Mouse (Mus musculus) megakaryocyte progenitor cell, adult 5-6 weeks (primary cell): ENCODE results near the gene Odf2. TPM values are rescaled to one million over a fixed set of nuclear protein-coding genes. Genes with fewer than 3 reads are reported as not detected.

Source experiments
- total RNA-seq, 2 experiments: library from RNA; stranded (forward) in 1 of 2; stranded (reverse) in 1 of 2; fragments of 157-497, 149-512 nt in 1 of 2; fragments of 200-1000 nt in 1 of 2; gene quantifications; 2 replicates each; pipeline versions ENCODE4 v1.2.3 to v1.2.4; 2015 to 2017

Odf2 gene
- total RNA-seq, 2 experiments from 2014 or later = 47.6 to 81.5 TPM

Other genes with a start within 250 kb of the Odf2 start
- not detected in 2 replicates for gene Gm13420, start 137.5 kb upstream of the Odf2 start, total RNA-seq (2015)
- gene Gm13420, start 137.5 kb upstream of the Odf2 start, total RNA-seq (2017) = not detected in 2 replicates
- not detected in 2 replicates for gene Gm13547, start 129.9 kb upstream of the Odf2 start, total RNA-seq (2015)
- not detected in 2 replicates for gene Gm13547, start 129.9 kb upstream of the Odf2 start, total RNA-seq (2017)
- gene Coq4, start 101.7 kb upstream of the Odf2 start, total RNA-seq (2015) = 17.4 and 18.2 TPM in 2 replicates
- gene Coq4, start 101.7 kb upstream of the Odf2 start, total RNA-seq (2017) = 10.5 and 12.5 TPM in 2 replicates
- gene Trub2, start 100.7 kb upstream of the Odf2 start, total RNA-seq (2015) = 17.4 and 22.9 TPM in 2 replicates
- 46.2 and 57.1 TPM in 2 replicates for gene Trub2, start 100.7 kb upstream of the Odf2 start, total RNA-seq (2017)
- 4.2 and 5.5 TPM in 2 replicates for gene Slc27a4, start 86.6 kb upstream of the Odf2 start, total RNA-seq (2015)
- 6.8 and 7.2 TPM in 2 replicates for gene Slc27a4, start 86.6 kb upstream of the Odf2 start, total RNA-seq (2017)
- 12.7 and 13.7 TPM in 2 replicates for gene Urm1, start 69.1 kb upstream of the Odf2 start, total RNA-seq (2015)
- 15.8 and 20.5 TPM in 2 replicates for gene Urm1, start 69.1 kb upstream of the Odf2 start, total RNA-seq (2017)
- gene Cercam, start 20.1 kb upstream of the Odf2 start, total RNA-seq (2015) = 13.0 and 13.9 TPM in 2 replicates
- 7.7 and 10.8 TPM in 2 replicates for gene Cercam, start 20.1 kb upstream of the Odf2 start, total RNA-seq (2017)
- gene Gle1, start 46.2 kb downstream of the Odf2 start, total RNA-seq (2015) = 24.7 and 29.2 TPM in 2 replicates
- 58.0 and 92.2 TPM in 2 replicates for gene Gle1, start 46.2 kb downstream of the Odf2 start, total RNA-seq (2017)
- 45.3 and 52.5 TPM in 2 replicates for gene Sptan1, start 76.3 kb downstream of the Odf2 start, total RNA-seq (2015)
- gene Sptan1, start 76.3 kb downstream of the Odf2 start, total RNA-seq (2017) = 90.5 and 106 TPM in 2 replicates
- 9.5 and 18.5 TPM in 2 replicates for gene Wdr34, start 159.7 kb downstream of the Odf2 start, total RNA-seq (2015)
- gene Wdr34, start 159.7 kb downstream of the Odf2 start, total RNA-seq (2017) = 9.4 and 10.3 TPM in 2 replicates
- 465 and 470 TPM in 2 replicates for gene Set, start 168.2 kb downstream of the Odf2 start, total RNA-seq (2015)
- gene Set, start 168.2 kb downstream of the Odf2 start, total RNA-seq (2017) = 1,489 and 2,093 TPM in 2 replicates
- 3.1 and 3.6 TPM in 2 replicates for gene Pkn3, start 188.5 kb downstream of the Odf2 start, total RNA-seq (2015)
- gene Pkn3, start 188.5 kb downstream of the Odf2 start, total RNA-seq (2017) = 7.9 and 10.2 TPM in 2 replicates
- 17.4 and 18.2 TPM in 2 replicates for gene Zdhhc12, start 204.4 kb downstream of the Odf2 start, total RNA-seq (2015)
- 10.7 and 13.3 TPM in 2 replicates for gene Zdhhc12, start 204.4 kb downstream of the Odf2 start, total RNA-seq (2017)
- gene Zer1, start 235.4 kb downstream of the Odf2 start, total RNA-seq (2015) = 8.8 and 9.4 TPM in 2 replicates
- 6.9 and 7.9 TPM in 2 replicates for gene Zer1, start 235.4 kb downstream of the Odf2 start, total RNA-seq (2017)
- gene Tbc1d13, start 244.5 kb downstream of the Odf2 start, total RNA-seq (2015) = 28.8 and 29.0 TPM in 2 replicates
- 47.2 and 65.0 TPM in 2 replicates for gene Tbc1d13, start 244.5 kb downstream of the Odf2 start, total RNA-seq (2017)